Mouse (Mus musculus): ENCODE results near the gene Idh2.
"Not testable (repeated sequence)": the region's sequence is repeated elsewhere in the genome, so short reads cannot be mapped to it uniquely, and the experiment has no call there.

Gene Idh2

DNA sequence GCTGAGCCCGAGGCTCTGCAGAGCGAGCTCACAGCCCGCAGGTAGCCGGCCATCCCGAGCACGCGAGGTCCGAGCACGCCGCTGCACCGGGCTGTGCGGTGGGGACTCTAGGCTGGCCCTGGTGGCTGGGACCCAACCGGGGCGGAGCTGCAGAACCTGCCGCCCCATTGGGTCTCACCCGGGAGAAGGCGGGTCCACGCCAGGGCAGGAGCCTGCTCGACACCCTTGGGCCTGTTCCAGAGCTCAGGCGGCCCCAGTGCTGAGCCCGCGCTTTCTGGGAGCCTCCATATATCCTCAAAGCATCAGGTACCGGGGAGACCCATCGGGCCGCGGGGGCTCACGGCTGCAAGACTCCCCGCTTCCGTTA, at the start of gene Idh2:
Gene Idh2, minus strand, starts transcription at position 169 of the 367 bp plus-strand sequence.
- DNase-seq (ENCODE audit: extremely low spot score, low spot score): peak; percentile 91

- DNase-seq (ENCODE audit: extremely low spot score, low spot score): no peak
Measured at GRCm38 (mm10) chr7:80160945-80161306, 45.7 kb upstream of the Idh2 start.

GRCm38 (mm10) chr7:80160293-80160944, 45.2 kb upstream of the Idh2 start:
- no peak for DNase-seq (ENCODE audit: extremely low spot score, low spot score)

- no peak for DNase-seq (ENCODE audit: extremely low spot score, low spot score)
Measured at GRCm38 (mm10) chr7:80158496-80159268, 43.5 kb upstream of the Idh2 start.

- DNase-seq (ENCODE audit: extremely low spot score, low spot score): peak; percentile 44
Measured at GRCm38 (mm10) chr7:80156711-80157227, 41.6 kb upstream of the Idh2 start.

DNA sequence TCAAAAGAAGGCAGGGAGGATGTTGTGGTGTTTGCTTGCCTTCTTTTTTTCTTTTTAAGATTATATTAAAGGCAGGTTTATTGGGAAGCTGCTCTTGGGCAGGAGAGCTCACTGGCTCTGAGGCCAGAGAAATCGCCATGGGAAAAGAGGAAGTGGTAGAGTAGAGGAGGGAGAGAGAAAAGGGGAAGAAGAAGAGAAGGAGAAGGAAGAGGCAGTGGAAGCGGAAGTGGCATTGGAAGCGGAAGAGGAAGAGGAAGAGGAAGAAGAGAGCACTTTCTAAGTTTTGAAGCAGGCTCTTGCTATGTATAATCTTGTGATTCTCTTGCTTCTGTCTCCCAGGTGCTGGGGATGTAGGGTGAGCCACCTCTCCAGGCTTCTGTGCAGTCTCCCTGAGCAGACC, 39.5 kb upstream of the Idh2 start:
- DNase-seq (ENCODE audit: extremely low spot score, low spot score): no peak

- DNase-seq (ENCODE audit: extremely low spot score, low spot score): no peak
Measured at GRCm38 (mm10) chr7:80152756-80153155, 37.6 kb upstream of the Idh2 start.

DNA sequence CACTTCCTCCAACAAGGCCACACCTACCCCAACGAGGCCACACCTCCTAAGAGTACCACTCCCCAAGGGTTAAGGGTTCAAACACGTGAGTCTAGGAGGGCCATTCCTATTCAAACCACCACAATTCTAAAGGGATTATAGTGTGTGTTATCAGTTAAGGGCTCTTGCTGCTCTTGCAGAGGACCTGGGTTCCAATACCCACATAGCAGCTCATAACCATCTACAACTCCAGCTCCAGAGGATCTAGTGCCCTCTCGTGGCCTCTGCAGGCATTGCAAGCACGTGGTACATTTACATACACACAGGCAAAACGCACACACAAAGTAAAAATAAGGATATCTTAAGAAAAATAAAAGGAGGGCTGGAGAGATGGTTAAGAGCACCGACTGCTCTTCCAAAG, 37.0 kb upstream of the Idh2 start:
- no peak for DNase-seq (ENCODE audit: extremely low spot score, low spot score)

- no peak for DNase-seq (ENCODE audit: extremely low spot score, low spot score)
Measured at GRCm38 (mm10) chr7:80149356-80149755, 34.2 kb upstream of the Idh2 start.

- DNase-seq (ENCODE audit: extremely low spot score, low spot score): no peak
Measured at GRCm38 (mm10) chr7:80146077-80146476, 30.9 kb upstream of the Idh2 start.

DNA sequence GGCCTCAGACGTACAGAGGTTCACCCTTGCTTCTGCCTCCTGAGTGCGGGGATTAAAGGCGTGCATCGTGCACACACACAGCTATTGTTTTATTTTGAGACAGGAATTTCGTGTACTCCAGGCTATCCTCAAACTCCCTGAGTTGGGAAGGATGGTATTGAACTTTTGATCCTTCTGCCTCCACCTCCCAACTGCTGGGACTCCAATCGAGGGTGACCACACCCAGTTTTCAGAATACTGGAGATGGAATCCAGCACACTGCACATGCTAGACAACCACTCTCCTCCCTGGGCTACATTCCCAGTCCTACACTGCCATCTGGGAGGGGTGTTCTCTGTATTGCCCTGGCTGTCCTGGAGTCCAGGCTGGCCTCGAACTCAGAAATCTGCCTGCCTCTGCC, 29.5 kb upstream of the Idh2 start:
- DNase-seq (ENCODE audit: extremely low spot score, low spot score): no peak

GRCm38 (mm10) chr7:80143331-80144273, 28.4 kb upstream of the Idh2 start:
- DNase-seq (ENCODE audit: extremely low spot score, low spot score): no peak

DNA sequence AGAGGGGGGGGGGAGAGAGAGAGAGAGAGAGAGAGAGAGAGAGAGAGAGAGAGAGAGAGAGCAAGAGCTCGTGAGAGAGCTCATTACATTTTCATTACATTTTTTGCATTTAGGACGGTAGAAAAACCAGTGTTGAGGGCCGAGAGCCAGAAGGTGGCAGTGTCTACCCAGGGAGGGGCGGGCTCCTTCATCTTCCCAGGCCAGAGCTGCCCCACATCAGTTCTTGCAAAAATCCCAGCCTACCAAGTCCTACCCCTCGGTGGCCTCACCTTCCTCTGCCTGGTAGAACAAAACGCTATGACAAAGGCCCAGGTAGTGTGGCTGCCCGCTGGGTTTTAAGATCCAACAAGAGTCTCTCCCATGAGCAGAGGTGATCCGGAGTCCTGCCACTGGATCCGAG, 25.6 kb upstream of the Idh2 start:
- DNase-seq (ENCODE audit: extremely low spot score, low spot score): peak; percentile 67

DNA sequence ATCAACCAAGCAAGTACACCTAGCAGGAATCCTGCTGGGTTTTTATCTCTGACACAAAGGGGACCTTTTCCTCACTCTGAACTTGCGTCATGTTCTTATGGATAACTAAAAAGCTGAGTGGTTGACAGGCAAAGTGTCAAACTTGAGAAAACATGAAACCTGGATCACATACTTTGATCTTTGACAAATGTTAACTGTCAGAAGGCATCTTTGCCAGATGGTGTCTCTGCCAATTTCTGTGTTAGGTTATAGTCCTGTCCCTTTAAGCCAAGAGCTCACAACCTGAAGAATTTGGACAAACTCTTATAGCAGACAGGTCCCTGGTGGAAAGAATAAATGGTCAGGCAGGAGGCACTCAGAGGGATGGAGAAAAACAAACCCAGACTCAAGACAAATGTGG, 23.2 kb upstream of the Idh2 start:
- no peak for DNase-seq (ENCODE audit: extremely low spot score, low spot score)

DNA sequence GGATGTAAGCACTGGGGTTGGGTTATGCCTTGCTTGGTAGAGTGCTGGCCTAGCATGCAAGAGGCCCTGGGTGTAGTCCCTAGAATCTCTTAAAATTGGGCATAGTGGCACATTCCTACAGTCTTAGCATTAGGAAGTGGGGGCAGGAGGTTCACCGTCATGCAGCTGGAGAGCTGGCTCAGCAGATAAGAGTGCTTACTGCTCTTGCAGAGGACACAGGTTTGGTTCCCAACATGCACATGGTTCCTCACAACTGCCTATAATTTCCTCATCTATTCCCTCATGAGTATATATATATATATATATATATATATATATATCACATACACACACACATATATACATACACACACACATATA, 20.0 kb upstream of the Idh2 start:
- DNase-seq (ENCODE audit: extremely low spot score, low spot score): no peak

DNA sequence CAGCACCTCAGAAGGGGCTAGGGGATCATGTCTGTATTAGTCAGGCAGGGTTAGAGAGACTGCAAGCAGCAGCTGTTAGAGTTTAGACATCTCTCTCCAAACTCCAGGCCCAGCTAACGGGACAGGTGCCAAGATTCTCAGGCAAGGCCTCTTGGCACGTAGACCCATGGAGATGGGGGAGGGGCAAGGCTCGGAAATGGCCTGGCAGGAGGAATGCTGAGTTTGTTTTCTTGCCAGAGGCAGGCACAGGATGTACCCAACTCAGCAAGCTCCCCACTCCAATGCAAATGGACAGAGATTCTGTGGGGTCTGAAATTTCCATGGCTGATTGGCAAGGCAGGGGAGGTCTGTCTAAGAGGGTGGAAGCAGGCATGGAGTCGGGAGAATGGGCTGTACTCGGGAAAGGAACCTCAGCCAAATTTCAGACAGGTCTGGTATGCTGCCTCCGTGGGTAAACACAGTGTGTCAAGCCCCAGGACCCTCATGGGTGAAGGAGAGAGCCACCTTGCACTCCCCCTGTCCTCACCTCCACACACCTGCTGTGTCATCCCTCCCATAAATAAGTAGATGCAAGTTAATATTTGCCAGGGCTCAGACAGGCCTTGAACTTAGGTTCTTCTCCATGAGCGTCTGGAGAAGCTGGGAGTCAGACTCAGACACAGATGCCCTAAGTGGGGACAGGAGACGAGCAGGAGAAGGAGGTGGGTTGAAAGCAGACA, 19.4 kb upstream of the Idh2 start:
- DNase-seq (ENCODE audit: extremely low spot score, low spot score): no peak

DNA sequence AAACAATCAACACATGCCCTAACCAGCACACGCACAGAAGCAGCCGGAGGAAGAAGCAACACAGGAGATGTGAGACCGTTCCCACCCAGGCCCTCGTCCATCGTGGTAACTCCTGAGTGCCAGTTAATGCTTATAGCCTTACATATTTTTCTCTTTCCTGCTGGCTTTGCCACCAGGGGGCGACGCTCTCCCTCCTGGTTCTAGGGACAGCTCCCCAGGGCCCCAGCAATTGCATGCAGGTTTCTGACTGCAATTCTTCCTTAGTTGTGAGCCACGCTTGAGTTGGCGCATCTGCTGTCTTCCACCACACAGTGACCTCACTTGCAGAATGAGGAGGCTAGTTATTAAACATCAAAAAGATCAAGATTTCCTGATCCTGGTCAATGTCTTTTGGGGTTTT, 17.3 kb upstream of the Idh2 start:
- DNase-seq (ENCODE audit: extremely low spot score, low spot score): no peak

DNA sequence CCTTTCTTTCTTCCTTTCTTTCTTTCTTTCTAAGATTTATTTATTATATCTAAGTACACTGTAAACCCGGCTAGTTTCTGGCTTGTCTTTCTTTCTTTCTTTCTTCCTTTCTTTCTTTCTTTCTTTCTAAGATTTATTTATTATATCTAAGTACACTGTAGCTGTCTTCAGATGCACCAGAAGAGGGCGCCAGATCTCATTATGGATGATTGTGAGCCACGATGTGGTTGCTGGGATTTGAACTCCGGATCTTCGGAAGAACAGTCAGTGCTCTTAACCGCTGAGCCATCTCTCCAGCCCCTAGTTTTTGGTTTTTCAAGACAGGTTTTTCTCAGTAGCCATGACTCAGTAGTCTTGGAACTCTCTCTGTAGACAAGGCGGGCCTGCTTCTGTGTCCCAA, 16.1 kb upstream of the Idh2 start:
- DNase-seq (ENCODE audit: extremely low spot score, low spot score): not testable (repeated sequence)

DNA sequence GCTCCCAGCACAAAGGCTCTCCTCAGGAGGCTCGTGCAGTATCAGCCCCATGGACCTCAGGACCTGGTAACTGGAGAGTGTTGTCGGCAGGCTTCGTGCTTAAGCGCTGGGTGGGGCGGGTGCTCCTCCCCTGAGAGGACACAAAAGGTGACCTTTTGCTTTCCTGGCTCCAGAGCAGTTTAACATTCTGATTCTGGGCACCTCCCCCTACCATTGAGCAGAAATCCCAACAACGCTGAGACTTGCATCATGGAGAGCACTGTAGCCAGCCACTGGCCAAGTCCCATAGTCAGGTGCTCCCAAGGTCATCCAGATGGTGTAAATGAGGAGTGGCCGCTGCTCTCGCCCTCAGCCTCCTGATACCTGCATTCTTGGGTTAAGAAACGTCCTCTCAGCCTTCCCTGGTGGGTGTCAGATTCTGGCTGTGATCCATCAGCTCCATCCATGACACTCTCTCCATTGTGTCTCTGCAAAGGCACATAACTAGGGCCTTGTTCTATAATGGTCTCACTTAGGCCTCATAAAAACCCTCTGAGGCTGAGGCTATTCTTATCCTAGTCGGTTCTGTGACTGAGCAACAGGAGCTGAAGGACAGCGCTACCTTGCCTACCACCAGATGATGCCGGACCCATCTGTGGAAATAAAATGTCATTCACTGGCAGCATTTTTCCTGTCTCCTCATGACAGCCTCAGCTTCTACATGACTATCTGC, 15.3 kb upstream of the Idh2 start:
- no peak for DNase-seq (ENCODE audit: extremely low spot score, low spot score)

GRCm38 (mm10) chr7:80129278-80129677, 14.1 kb upstream of the Idh2 start:
- DNase-seq (ENCODE audit: extremely low spot score, low spot score): no peak

- DNase-seq (ENCODE audit: extremely low spot score, low spot score): no peak
Measured at GRCm38 (mm10) chr7:80123672-80124071, 8.5 kb upstream of the Idh2 start.

Data from neural tube, embryonic 10.5 days (tissue).